Mouse (Mus musculus): ENCODE data around the gene Eif4e. TPM values are rescaled to one million over a fixed set of nuclear protein-coding genes. Genes with fewer than 3 reads are reported as not detected.

Eif4e gene
- polyA plus RNA-seq, 1 experiment from 2014 or later, result 240 TPM

GRCm38 (mm10) chr3:138514749-138515148 lies 11.2 kb upstream of the Eif4e start:
- no peak overlapping the region for H3K27ac ChIP-seq
- no peak for ATAC-seq (replicated peaks; ENCODE audit: low FRiP score, low read depth)
- DNase-seq (ENCODE audit: low spot score), result peak; percentile 42

GRCm38 (mm10) chr3:138515656-138516370 lies 10.2 kb upstream of the Eif4e start:
- H3K27ac ChIP-seq, result no peak overlapping the region
- TF ChIP-seq CTCF (IDR thresholded peaks at IDR 0.05; ENCODE audit: low read depth), result no peak
- no peaks in the 10 kb centered on the region for H3K9me3 ChIP-seq (replicated peaks; ENCODE audit: low read length)
- WGBS, result 48% methylated on average over 10 of the region's 10 CpGs
- peak; percentile 71 for ATAC-seq (replicated peaks; ENCODE audit: low FRiP score, low read depth)
- no peak overlapping the region for H3K9ac ChIP-seq (ENCODE audit: low read depth, low read length)
- H3K4me2 ChIP-seq (ENCODE audit: low read length), result no peak overlapping the region
- peak; percentile 39 for DNase-seq (ENCODE audit: low spot score)
- no peaks in the 10 kb centered on the region for H3K36me3 ChIP-seq (ENCODE audit: insufficient read depth, low read length)
- H3K4me1 ChIP-seq (replicated peaks; ENCODE audit: insufficient read depth, low read length), result 0 out of 2 replicates have a peak, but pooled peaks cover 3% of the 10 kb centered on the region
- H3K27me3 ChIP-seq (ENCODE audit: insufficient read depth, low read length), result no peaks in the 10 kb centered on the region
- no peak overlapping the region for H3K4me3 ChIP-seq (replicated peaks; ENCODE audit: low read depth, low read length)

More at GRCm38 (mm10) chr3:138514749-138515148, 11.2 kb upstream of the Eif4e start:
- WGBS, result 53% methylated on average over 3 of the region's 3 CpGs
- no peaks in the 10 kb centered on the region for H3K36me3 ChIP-seq (ENCODE audit: insufficient read depth, low read length)
- H3K9ac ChIP-seq (ENCODE audit: low read depth, low read length), result no peak overlapping the region
- TF ChIP-seq CTCF (IDR thresholded peaks at IDR 0.05; ENCODE audit: low read depth), result no peak
- H3K4me3 ChIP-seq (replicated peaks; ENCODE audit: low read depth, low read length), result no peak overlapping the region
- no peak overlapping the region for H3K4me2 ChIP-seq (ENCODE audit: low read length)
- H3K27me3 ChIP-seq (ENCODE audit: insufficient read depth, low read length), result no peaks in the 10 kb centered on the region
- 0 out of 2 replicates have a peak, but pooled peaks cover 3% of the 10 kb centered on the region for H3K4me1 ChIP-seq (replicated peaks; ENCODE audit: insufficient read depth, low read length)
- no peaks in the 10 kb centered on the region for H3K9me3 ChIP-seq (replicated peaks; ENCODE audit: low read length)

GRCm38 (mm10) chr3:138517881-138518280 lies 8.1 kb upstream of the Eif4e start:
- Histone ChIP-seq H3K4me3 (replicated peaks; ENCODE audit: low read depth, low read length) (no peak overlapping the region), H3K4me1 (replicated peaks; ENCODE audit: insufficient read depth, low read length) (0 out of 2 replicates have a peak, but pooled peaks cover 3% of the 10 kb centered on the region), H3K4me2 (ENCODE audit: low read length) (no peak overlapping the region), H3K9me3 (replicated peaks; ENCODE audit: low read length) (no peaks in the 10 kb centered on the region), H3K27me3 (ENCODE audit: insufficient read depth, low read length) (no peaks in the 10 kb centered on the region), H3K36me3 (ENCODE audit: insufficient read depth, low read length) (no peaks in the 10 kb centered on the region), H3K27ac (no peak overlapping the region), H3K9ac (ENCODE audit: low read depth, low read length) (no peak overlapping the region)
- no peak for ATAC-seq (replicated peaks; ENCODE audit: low FRiP score, low read depth)
- peak; percentile 32; the same call in 1 of the 2 replicates for TF ChIP-seq CTCF (IDR thresholded peaks at IDR 0.05; ENCODE audit: low read depth)
- no peak for DNase-seq (ENCODE audit: low spot score)
- WGBS, result 65% methylated on average over 3 of the region's 3 CpGs

- Histone ChIP-seq H3K9me3 (replicated peaks; ENCODE audit: low read length) (no peaks in the 10 kb centered on the region), H3K27ac (no peak overlapping the region), H3K9ac (ENCODE audit: low read depth, low read length) (no peak overlapping the region), H3K36me3 (ENCODE audit: insufficient read depth, low read length) (no peaks in the 10 kb centered on the region), H3K4me3 (replicated peaks; ENCODE audit: low read depth, low read length) (no peak overlapping the region), H3K4me2 (ENCODE audit: low read length) (no peak overlapping the region), H3K27me3 (ENCODE audit: insufficient read depth, low read length) (no peaks in the 10 kb centered on the region), H3K4me1 (replicated peaks; ENCODE audit: insufficient read depth, low read length) (no peaks in the 10 kb centered on the region)
- no peak for ATAC-seq (replicated peaks; ENCODE audit: low FRiP score, low read depth)
- WGBS, result 78% methylated on average over 6 of the region's 6 CpGs
- no peak for TF ChIP-seq CTCF (IDR thresholded peaks at IDR 0.05; ENCODE audit: low read depth)
- no peak for DNase-seq (ENCODE audit: low spot score)
Observed at GRCm38 (mm10) chr3:138519218-138519617, 6.8 kb upstream of the Eif4e start.

GRCm38 (mm10) chr3:138523956-138524355 lies 2.0 kb upstream of the Eif4e start:
- WGBS, result 90% methylated on average over 4 of the region's 4 CpGs
- Histone ChIP-seq H3K36me3 (ENCODE audit: insufficient read depth, low read length) (no peaks in the 10 kb centered on the region), H3K9ac (ENCODE audit: low read depth, low read length) (no peak overlapping the region), H3K4me2 (ENCODE audit: low read length) (no peak overlapping the region), H3K27ac (no peak overlapping the region), H3K4me3 (replicated peaks; ENCODE audit: low read depth, low read length) (no peak overlapping the region), H3K4me1 (replicated peaks; ENCODE audit: insufficient read depth, low read length) (0 out of 2 replicates have a peak, but pooled peaks cover 6% of the 10 kb centered on the region), H3K9me3 (replicated peaks; ENCODE audit: low read length) (no peaks in the 10 kb centered on the region), H3K27me3 (ENCODE audit: insufficient read depth, low read length) (no peaks in the 10 kb centered on the region)
- no peak for DNase-seq (ENCODE audit: low spot score)
- ATAC-seq (replicated peaks; ENCODE audit: low FRiP score, low read depth), result no peak
- no peak for TF ChIP-seq CTCF (IDR thresholded peaks at IDR 0.05; ENCODE audit: low read depth)

GRCm38 (mm10) chr3:138525494-138525893 lies 485 bp upstream of the Eif4e start:
- ATAC-seq (replicated peaks; ENCODE audit: low FRiP score, low read depth) (no peak), DNase-seq (ENCODE audit: low spot score) (no peak)
- no peak overlapping the region for H3K4me2 ChIP-seq (ENCODE audit: low read length)
- no peak overlapping the region for H3K27ac ChIP-seq
- 72% methylated on average over 8 of the region's 8 CpGs for WGBS
- 0 out of 2 replicates have a peak, but pooled peaks cover 10% of the 10 kb centered on the region for H3K4me1 ChIP-seq (replicated peaks; ENCODE audit: insufficient read depth, low read length)
- no peaks in the 10 kb centered on the region for H3K36me3 ChIP-seq (ENCODE audit: insufficient read depth, low read length)
- H3K9me3 ChIP-seq (replicated peaks; ENCODE audit: low read length), result no peaks in the 10 kb centered on the region
- H3K27me3 ChIP-seq (ENCODE audit: insufficient read depth, low read length), result no peaks in the 10 kb centered on the region
- no peak overlapping the region for H3K4me3 ChIP-seq (replicated peaks; ENCODE audit: low read depth, low read length)
- TF ChIP-seq CTCF (IDR thresholded peaks at IDR 0.05; ENCODE audit: low read depth), result no peak
- no peak overlapping the region for H3K9ac ChIP-seq (ENCODE audit: low read depth, low read length)
